Mouse (Mus musculus): ENCODE data around the gene Tagln3. TPM values are rescaled to one million over a fixed set of nuclear protein-coding genes. Genes with fewer than 3 reads are reported as not detected.

Gene Tagln3
- total and polyA plus RNA-seq, 3 experiments, result not detected

- Histone ChIP-seq H3K79me2 (ENCODE audit: control insufficient read depth, insufficient read depth, low read length, poor library complexity) (peaks cover 10% of the 10 kb centered on the region), H3K27me3 (ENCODE audit: control insufficient read depth in 1 of 2, insufficient read depth in 2 of 2, low read length in 2 of 2) (no peaks in the 10 kb centered on the region), H3K36me3 (ENCODE audit: control insufficient read depth in 1 of 2, insufficient read depth in 2 of 2, low read length in 2 of 2) (peaks cover 2 to 14% of the 10 kb centered on the region in 2 experiments; a peak in 3 of 4 replicates), H3K9me3 (replicated peaks; ENCODE audit: insufficient read depth, low read length) (no peaks in the 10 kb centered on the region), H3K4me1 (ENCODE audit: control insufficient read depth in 1 of 2, insufficient read depth in 2 of 2, low read length in 2 of 2) (no peaks in the 10 kb centered on the region; a peak in 1 of 4 replicates), H3K27ac (ENCODE audit: control insufficient read depth, low read depth, low read length) (no peak overlapping the region), H3K9ac (ENCODE audit: control insufficient read depth, low read depth, low read length, poor library complexity, severe bottlenecking) (no peak overlapping the region), H3K4me3 (ENCODE audit: control insufficient read depth in 1 of 2, insufficient read depth in 1 of 2, low read depth in 2 of 2, low read length in 2 of 2) (no peak overlapping the region)
- DNase-seq (ENCODE audit: low read depth, low spot score), result no peak
- no peak for TF ChIP-seq MYB (IDR thresholded peaks at IDR 0.05; ENCODE audit: low read depth, low read length)
- TF ChIP-seq RAD21 (IDR thresholded peaks at IDR 0.05; ENCODE audit: low read depth, low read length), result no peak
- no peak for TF ChIP-seq USF1 (IDR thresholded peaks at IDR 0.05; ENCODE audit: low read depth, low read length)
- TF ChIP-seq NELFE (IDR thresholded peaks at IDR 0.05; ENCODE audit: low read depth, low read length), result no peak
- TF ChIP-seq MAFK (IDR thresholded peaks at IDR 0.05; ENCODE audit: borderline replicate concordance, low read depth, low read length), result no peak
- TF ChIP-seq MYC (IDR thresholded peaks at IDR 0.05; ENCODE audit: low read depth, low read length), result no peak
- no peak for TF ChIP-seq TCF12 (IDR thresholded peaks at IDR 0.05; ENCODE audit: low read depth, low read length)
- TF ChIP-seq MAZ (IDR thresholded peaks at IDR 0.05; ENCODE audit: low read depth, low read length), result no peak
These were observed 19.3 kb upstream of the Tagln3 start for GRCm38 (mm10) chr16:45743591-45744144.

- Histone ChIP-seq H3K9ac (ENCODE audit: control insufficient read depth, low read depth, low read length, poor library complexity, severe bottlenecking) (peak within 1 kb of the TSS; percentile 99), H3K79me2 (ENCODE audit: control insufficient read depth, insufficient read depth, low read length, poor library complexity) (peaks cover 10% of the 10 kb centered on the region), H3K9me3 (replicated peaks; ENCODE audit: insufficient read depth, low read length) (no peaks in the 10 kb centered on the region), H3K4me1 (ENCODE audit: control insufficient read depth in 1 of 2, insufficient read depth in 2 of 2, low read length in 2 of 2) (no peaks in the 10 kb centered on the region; a peak in 1 of 4 replicates), H3K36me3 (ENCODE audit: control insufficient read depth in 1 of 2, insufficient read depth in 2 of 2, low read length in 2 of 2) (peaks cover 2 to 14% of the 10 kb centered on the region in 2 experiments; a peak in 3 of 4 replicates), H3K4me3 (ENCODE audit: control insufficient read depth in 1 of 2, insufficient read depth in 1 of 2, low read depth in 2 of 2, low read length in 2 of 2) (peak within 1 kb of the TSS; percentile 99), H3K27ac (ENCODE audit: control insufficient read depth, low read depth, low read length) (peak within 1 kb of the TSS; percentile 66), H3K27me3 (ENCODE audit: control insufficient read depth in 1 of 2, insufficient read depth in 2 of 2, low read length in 2 of 2) (no peaks in the 10 kb centered on the region)
- TF ChIP-seq NRF1 (IDR thresholded peaks at IDR 0.05; ENCODE audit: insufficient read depth, low read depth, low read length, poor library complexity, severe bottlenecking) (peak; percentile 82), MXI1 (IDR thresholded peaks at IDR 0.05; ENCODE audit: low read depth, low read length) (0 out of 2 replicates have a peak, but pooled peaks have one; percentile 16), NELFE (IDR thresholded peaks at IDR 0.05; ENCODE audit: low read depth, low read length) (peak; percentile 84), HCFC1 (IDR thresholded peaks at IDR 0.05; ENCODE audit: low read depth, low read length) (peak; percentile 79), TCF12 (IDR thresholded peaks at IDR 0.05; ENCODE audit: low read depth, low read length) (peak; percentile 38; the same call in 1 of the 2 replicates), USF1 (IDR thresholded peaks at IDR 0.05; ENCODE audit: low read depth, low read length) (peak; percentile 91), SIN3A (IDR thresholded peaks at IDR 0.05; ENCODE audit: low read length) (peak; percentile 25; the same call in 1 of the 2 replicates), GABPA (IDR thresholded peaks at IDR 0.05; ENCODE audit: low read depth, low read length) (no peak), POLR2A (IDR thresholded peaks at IDR 0.05; ENCODE audit: control insufficient read depth in 1 of 2, insufficient read depth in 1 of 2, low read depth in 1 of 2, low read length in 2 of 2, poor library complexity in 1 of 2) (peak; percentile 84 to 87), TAL1 (IDR thresholded peaks at IDR 0.05; ENCODE audit: low read length) (no peak), POLR2AphosphoS2 (IDR thresholded peaks at IDR 0.05; ENCODE audit: low read length) (peak; percentile 52; the same call in 1 of the 2 replicates), MYB (IDR thresholded peaks at IDR 0.05; ENCODE audit: low read depth, low read length) (no peak), MAZ (IDR thresholded peaks at IDR 0.05; ENCODE audit: low read depth, low read length) (peak; percentile 85), RCOR1 (IDR thresholded peaks at IDR 0.05; ENCODE audit: low read depth, low read length) (no peak), TBP (IDR thresholded peaks at IDR 0.05; ENCODE audit: low read depth, low read length) (peak; percentile 40; the same call in 1 of the 2 replicates)
- DNase-seq (ENCODE audit: low read depth, low spot score), result peak; percentile 91
These were observed 18.4 kb upstream of the Tagln3 start, which contains the start of gene Abhd10 for GRCm38 (mm10) chr16:45742615-45743476. Gene Abhd10 (minus strand): TSS chr16:45742955.
